Mouse (Mus musculus) brown adipose tissue, adult 24 weeks (tissue): ENCODE results near the gene 7530416G11Rik. TPM values are rescaled to one million over a fixed set of nuclear protein-coding genes. Genes with fewer than 3 reads are reported as not detected.

Source experiments
- H3K27ac ChIP-seq: fragments of 200-500 bp; replicated peaks from 2 replicates; pipeline ENCODE4 v1.5.1; 2012; ENCODE audit warnings: low read depth, mild to moderate bottlenecking, low read length
- H3K4me1 ChIP-seq: fragments of 200-500 bp; 2 replicates; pipeline ENCODE4 v1.6.1; 2012; ENCODE audit warnings: low read length, mixed read lengths; ENCODE audit not compliant: control insufficient read depth, insufficient read depth, insufficient read length
- H3K4me3 ChIP-seq: fragments of 200-500 bp; 2 replicates; pipeline ENCODE4 v1.5.1; 2012; ENCODE audit warnings: low read depth, mild to moderate bottlenecking, low read length, moderate library complexity; ENCODE audit not compliant: insufficient read depth
- polyA plus RNA-seq: library from polyadenylated mRNA; stranded (reverse); fragments of >200 nt; gene quantifications from 2 replicates; pipeline ENCODE4 v1.2.4, GENCODE M21; 2012; ENCODE audit not compliant: missing spikeins, insufficient read depth, insufficient read length

The 7530416G11Rik gene
- polyA plus RNA-seq, 1 experiment: not detected

DNA sequence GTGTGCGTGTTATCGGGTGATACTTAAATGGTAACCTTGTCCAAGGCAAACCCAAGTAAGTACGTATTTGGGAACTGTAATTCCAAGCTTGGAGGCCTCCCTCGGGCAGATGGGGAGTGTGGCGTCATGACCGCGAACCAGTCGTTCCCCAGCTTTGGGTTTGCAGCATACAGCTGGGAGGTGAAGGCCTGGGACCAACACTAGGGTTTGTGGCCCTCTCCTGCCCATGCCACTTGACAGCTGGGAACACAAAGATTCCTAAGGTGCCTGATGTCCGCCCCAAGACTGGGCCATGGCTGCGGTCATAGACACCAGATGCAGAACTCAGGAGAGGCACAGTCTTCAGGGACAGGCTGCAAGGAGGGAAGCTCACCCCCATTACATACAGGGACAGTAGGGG, 2.8 kb downstream of the 7530416G11Rik start:
- Histone ChIP-seq H3K4me3 (no peak overlapping the region), H3K27ac (no peak overlapping the region)

GRCm38 (mm10) chr15:85497981-85498475, 5.0 kb downstream of the 7530416G11Rik start:
- no peaks in the 10 kb centered on the region for H3K4me1 ChIP-seq
- no peak overlapping the region for H3K4me3 ChIP-seq
- no peak overlapping the region for H3K27ac ChIP-seq

More for the DNA sequence above, 2.8 kb downstream of the 7530416G11Rik start:
- H3K4me1 ChIP-seq: no peaks in the 10 kb centered on the region

- H3K4me3 ChIP-seq: no peak overlapping the region
- H3K27ac ChIP-seq: no peak overlapping the region
- no peaks in the 10 kb centered on the region for H3K4me1 ChIP-seq
These were observed 5.5 kb downstream of the 7530416G11Rik start for GRCm38 (mm10) chr15:85497548-85497947.

DNA sequence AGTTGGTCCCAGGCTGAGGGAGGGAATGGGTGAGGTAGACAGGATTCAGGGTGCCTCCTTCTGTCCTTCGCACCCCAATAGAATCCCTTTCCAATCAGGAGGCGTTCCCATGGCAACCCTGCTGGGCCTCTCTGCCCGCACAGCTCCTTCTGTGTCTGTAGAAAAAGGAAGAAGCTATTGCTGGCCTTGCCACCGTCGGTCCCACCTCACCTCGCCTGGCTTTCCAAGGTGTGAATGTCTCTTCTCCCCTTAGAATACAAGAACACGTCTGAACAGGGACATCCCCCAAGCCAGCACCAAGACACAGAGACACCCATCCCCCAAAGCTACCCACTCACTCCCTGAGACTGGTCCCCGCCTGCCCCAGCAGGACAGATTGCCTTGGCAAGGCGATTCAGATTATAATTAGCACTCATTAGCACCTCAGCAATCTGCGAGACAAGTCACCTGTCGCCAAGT, 8.8 kb downstream of the 7530416G11Rik start:
- Histone ChIP-seq H3K4me1 (no peaks in the 10 kb centered on the region), H3K27ac (no peak overlapping the region), H3K4me3 (no peak overlapping the region)

DNA sequence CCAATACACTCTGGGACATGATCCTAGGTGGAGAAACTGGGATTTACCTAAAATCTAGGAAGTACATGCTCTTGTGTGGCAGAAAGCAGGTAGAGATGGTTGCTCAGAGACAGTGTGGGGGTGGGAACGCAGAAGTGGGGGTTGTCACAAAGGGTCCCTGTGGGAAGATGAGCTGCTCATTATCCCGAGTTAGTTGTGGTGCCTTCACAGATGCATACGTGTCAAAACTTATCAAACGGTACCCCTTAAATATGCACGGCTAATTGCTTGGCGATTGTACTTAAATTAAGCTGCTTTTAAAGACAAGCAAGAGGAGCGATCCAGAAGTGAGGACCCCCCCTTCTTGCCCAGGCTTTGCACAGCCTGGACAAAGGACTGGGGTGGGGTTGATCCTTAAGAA, 13.3 kb downstream of the 7530416G11Rik start:
- no peaks in the 10 kb centered on the region for H3K4me1 ChIP-seq
- H3K27ac ChIP-seq: no peak overlapping the region

GRCm38 (mm10) chr15:85488900-85489299, 14.1 kb downstream of the 7530416G11Rik start:
- Histone ChIP-seq H3K4me3 (no peak overlapping the region), H3K27ac (no peak overlapping the region), H3K4me1 (no peaks in the 10 kb centered on the region)

More for the DNA sequence above, 13.3 kb downstream of the 7530416G11Rik start:
- H3K4me3 ChIP-seq: no peak overlapping the region

DNA sequence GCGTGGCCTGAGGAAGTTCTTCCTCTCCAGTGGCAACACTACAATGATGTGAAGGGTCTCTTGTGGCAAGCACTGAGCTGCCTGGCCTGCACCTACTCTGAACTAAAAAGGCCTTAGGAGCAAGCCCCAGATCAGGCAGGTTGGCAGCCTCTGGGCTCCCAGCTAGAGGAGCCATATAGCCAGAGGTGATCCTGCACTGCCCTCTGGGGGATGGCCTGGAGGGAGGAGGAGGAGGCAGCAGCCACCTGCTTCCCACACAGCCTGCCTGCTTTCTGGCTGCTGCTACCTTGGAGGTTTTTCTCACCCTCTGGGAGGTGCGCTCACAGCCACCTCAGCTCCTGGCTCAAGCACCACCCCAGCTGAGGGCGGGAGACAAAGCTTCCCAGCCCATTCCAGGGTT, 22.4 kb downstream of the 7530416G11Rik start:
- Histone ChIP-seq H3K27ac (no peak overlapping the region), H3K4me3 (no peak overlapping the region), H3K4me1 (no peaks in the 10 kb centered on the region)

DNA sequence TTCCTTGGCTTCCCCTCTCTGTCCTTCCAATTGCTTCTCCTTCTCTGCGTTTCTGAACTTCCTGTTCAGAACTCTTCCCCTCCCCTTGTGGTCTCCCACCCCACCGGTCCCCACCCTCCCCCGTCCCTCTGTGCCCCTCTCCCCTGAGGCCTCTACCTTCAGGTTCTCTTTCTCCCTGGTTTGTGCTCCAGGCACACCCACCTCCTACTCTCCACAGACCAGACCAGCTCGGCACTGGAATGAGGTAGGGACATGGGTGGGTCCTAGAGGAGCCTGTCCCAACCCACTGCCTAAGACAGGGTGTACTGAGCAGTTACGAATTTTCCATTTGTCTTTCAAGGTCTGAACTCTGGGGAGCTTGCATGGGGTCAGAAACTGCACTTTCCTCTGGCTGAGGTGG, 23.1 kb downstream of the 7530416G11Rik start:
- no peak overlapping the region for H3K27ac ChIP-seq
- no peaks in the 10 kb centered on the region for H3K4me1 ChIP-seq
- H3K4me3 ChIP-seq: no peak overlapping the region

DNA sequence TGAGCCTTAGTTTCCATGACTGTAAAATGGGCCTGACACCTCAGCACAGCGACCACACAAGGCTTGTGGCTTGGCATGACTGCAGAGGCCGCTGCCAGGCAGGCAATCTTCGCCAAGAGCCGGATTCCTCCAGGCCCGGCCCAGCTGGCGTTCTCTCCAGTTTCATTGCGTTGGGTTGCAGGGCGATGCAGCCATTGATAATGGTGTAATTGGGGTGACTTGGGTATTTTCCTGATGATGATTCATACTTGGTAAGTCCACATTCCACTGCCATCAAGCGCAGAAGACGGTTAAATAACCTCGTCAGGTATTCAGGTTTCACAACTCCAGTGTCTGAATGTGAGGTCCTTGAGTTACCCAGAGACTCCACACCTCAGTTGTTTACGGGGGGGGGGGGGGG, 23.7 kb downstream of the 7530416G11Rik start:
- no peaks in the 10 kb centered on the region for H3K4me1 ChIP-seq
- no peak overlapping the region for H3K27ac ChIP-seq
- H3K4me3 ChIP-seq: no peak overlapping the region

DNA sequence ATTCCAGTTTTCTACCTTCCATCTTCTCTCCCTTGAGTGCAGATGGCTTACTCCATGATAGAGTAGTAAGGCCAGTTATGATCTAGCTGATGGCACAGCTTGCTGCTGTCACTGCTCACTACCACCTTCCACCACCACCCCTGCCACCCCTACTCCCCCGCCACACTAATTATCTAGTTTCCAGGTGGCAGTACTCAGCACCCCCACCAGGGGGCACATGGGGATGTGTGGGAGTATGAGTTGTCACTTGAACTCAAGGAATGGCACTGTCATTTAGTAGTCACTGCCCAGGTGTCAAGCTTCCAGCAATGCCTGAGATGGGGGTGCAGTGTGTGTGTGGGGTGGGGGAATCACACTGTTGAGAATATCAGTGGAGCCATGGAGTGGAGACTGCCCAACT, 25.4 kb downstream of the 7530416G11Rik start:
- H3K27ac ChIP-seq: no peak overlapping the region
- H3K4me3 ChIP-seq: no peak overlapping the region
- no peaks in the 10 kb centered on the region for H3K4me1 ChIP-seq

GRCm38 (mm10) chr15:85474697-85475096, 28.3 kb downstream of the 7530416G11Rik start:
- Histone ChIP-seq H3K4me3 (no peak overlapping the region), H3K27ac (no peak overlapping the region), H3K4me1 (no peaks in the 10 kb centered on the region)

DNA sequence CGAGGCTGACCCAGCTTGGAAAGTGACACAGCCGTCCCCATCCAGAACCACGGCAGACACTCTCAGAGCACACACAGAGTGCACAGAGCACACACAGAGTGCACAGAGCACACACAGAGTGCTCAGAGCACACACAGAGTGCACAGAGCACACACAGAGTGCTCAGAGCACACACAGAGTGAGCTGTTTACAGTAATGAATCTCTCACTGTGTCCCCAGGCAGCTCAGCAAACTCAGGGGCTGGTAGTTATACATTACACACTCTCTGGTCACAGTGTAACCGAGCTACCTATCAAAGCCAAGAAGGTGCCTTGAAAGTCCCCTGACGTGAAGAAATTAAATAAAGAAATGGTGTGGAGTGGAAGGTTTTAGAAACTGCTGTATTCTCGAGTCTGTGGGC, 33.6 kb downstream of the 7530416G11Rik start:
- H3K4me1 ChIP-seq: no peaks in the 10 kb centered on the region
- no peak overlapping the region for H3K4me3 ChIP-seq
- H3K27ac ChIP-seq: no peak overlapping the region

DNA sequence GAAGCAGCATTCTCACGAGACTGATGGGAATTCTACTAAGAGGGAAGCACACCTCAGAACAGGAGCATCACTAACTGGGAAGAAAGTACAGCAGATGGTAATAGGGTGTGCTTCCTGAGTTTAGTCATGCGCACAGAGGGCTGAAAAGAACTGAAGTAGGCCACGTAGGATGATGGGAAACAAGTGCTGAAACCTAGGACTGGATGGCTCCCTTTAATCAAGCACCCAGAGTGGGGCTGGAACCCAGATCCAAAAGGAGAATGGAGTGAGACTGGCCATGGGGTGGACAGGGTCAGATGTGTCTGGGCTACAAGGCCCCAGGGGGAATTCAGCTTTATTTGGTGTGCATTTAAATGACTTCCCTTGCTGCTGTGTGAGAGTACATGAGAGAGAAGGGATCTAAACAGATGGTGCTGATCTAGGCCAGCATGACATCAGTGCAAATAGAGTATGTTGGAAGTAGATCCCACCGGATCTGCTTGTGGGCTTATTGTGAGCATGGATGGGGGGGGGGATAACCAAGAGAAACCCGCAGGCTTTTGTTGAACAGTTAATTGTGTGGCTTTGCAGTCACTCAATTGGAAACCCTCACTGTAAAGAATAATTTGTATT, 36.5 kb downstream of the 7530416G11Rik start:
- H3K4me3 ChIP-seq: no peak overlapping the region
- no peaks in the 10 kb centered on the region for H3K4me1 ChIP-seq
- H3K27ac ChIP-seq: no peak overlapping the region

DNA sequence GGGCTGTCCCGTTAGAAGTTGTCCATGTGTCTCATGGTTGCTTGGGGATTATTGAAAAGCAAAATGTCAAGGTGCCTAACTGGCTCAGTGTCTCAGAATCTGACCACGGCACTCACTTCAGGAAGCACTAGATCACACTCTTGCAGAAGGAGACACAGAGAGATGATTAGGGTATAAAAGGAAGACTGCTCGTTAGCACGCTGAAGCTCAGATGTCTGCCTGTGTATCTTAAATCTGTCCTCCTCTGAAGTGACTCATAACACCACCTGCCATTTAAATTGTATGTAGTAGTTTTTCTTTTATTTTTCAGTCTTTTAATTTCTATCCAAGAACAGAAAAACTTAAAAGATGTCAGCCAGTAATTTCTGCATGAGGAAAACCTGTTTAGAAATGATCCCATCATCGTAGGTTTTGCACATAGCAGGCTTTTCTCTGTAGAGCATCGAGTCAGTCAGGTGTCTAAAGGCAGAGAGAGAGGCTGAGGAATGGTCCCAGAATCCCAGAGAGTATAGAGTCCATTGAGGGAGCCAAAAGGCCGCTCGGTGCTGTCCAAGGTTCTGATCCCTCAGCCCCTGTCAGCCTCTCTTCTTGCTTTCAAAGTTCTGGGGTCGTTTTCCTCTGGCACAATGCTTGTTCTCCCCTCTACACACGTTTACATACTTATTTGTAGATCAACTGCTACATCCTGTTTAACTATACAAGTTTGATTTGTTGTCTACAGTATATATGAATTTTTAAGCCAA, 38.0 kb downstream of the 7530416G11Rik start:
- Histone ChIP-seq H3K4me3 (no peak overlapping the region), H3K4me1 (no peaks in the 10 kb centered on the region), H3K27ac (no peak overlapping the region)

DNA sequence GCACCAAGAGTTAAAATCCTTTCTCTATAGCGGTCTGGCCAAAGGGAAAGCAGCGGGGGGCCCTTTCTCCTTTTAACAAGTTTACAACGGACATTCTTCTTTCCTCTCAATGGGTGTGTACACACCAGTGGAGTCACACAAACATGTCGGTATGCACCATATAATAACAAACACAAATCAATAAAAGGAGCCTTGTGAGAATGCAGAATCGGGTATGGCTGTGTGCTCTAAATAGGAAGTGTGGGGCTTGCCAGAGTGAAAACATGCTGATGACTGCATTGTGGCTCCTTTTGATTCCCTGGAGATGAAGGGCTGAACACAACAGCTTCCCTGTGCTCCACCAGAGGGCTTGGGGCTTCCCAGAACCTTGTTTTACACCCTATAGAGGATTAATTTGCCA, 38.8 kb downstream of the 7530416G11Rik start:
- Histone ChIP-seq H3K27ac (no peak overlapping the region), H3K4me3 (no peak overlapping the region), H3K4me1 (no peaks in the 10 kb centered on the region)
